Mouse (Mus musculus) bone marrow macrophage, adult 2 months (primary cell): Measurements from ENCODE around the gene Msrb3.

Experiments
- CTCF ChIP-seq: IDR thresholded peaks from 2 replicates; pipeline ENCODE4 v1.5.1; 2012; ENCODE audit warnings: low read depth, mild to moderate bottlenecking, low read length, moderate library complexity
- POLR2A ChIP-seq: IDR thresholded peaks from 2 replicates; pipeline ENCODE4 v1.6.1; 2012; ENCODE audit warnings: mild to moderate bottlenecking, low read depth, low read length, borderline replicate concordance

GRCm38 (mm10) chr10:120736508-120737069 lies 162.3 kb downstream of the Msrb3 start:
- TF ChIP-seq CTCF (no peak), POLR2A (no peak)
